Mouse (Mus musculus) liver, adult 2 months (tissue): ENCODE results near the gene Polr3b.

Experiments used
- CTCF ChIP-seq: fragments of 200-500 bp; IDR thresholded peaks from 2 replicates; pipeline ENCODE4 v1.5.1; 2011; ENCODE audit warnings: low read depth, low read length, control low read depth
- POLR2A ChIP-seq: fragments of 200-500 bp; IDR thresholded peaks from 2 replicates; pipeline ENCODE4 v1.6.1; 2011; ENCODE audit warnings: low read length, control low read depth; ENCODE audit not compliant: insufficient read depth; ENCODE audit errors: extremely low read depth

DNA sequence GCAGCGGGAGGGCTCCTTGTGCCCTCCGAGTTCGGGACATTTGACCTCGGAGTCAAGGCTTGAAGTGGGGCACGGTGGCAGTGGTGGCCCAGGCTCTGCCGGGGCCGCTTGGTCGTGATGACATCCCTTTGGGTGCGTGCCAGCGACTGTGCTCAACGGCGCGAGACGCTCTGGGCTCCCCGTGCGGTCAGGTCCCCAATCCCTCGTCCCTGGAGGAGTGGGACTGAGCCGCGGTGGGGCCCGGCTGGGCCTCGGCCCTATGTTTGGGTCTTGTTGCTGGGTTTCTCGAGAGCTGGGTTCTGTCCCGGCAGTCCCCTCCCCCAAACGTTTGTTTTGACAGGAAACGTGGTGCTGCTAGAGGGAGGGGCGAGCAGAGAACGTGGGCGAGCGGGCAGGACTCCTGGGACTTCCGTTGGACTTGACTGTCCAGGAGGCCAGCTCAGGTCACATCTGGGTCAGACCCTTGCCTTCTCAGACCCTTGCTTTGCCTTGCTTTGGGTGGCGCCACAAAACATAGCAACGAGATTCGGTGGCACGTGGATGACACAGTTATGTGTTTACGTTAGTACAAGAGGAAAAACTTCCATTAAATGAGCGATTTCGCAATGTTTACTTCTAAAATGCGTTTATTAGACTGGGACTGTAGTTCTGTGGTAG lies 44.9 kb upstream of the Polr3b start:
- TF ChIP-seq CTCF (no peak), POLR2A (no peak)
